Mouse (Mus musculus) right cerebral cortex, adult 18-20 months (tissue): Measurements from ENCODE around the gene Zfp507.
A peak's percentile ranks its signal among the peaks of the same experiment; 100 is the strongest.

Experiments used
- DNase-seq: peaks from one replicate; pipeline ENCODE4 v3.0.0; 2022; ENCODE audit warnings: mixed read lengths

Zfp507 gene

DNA sequence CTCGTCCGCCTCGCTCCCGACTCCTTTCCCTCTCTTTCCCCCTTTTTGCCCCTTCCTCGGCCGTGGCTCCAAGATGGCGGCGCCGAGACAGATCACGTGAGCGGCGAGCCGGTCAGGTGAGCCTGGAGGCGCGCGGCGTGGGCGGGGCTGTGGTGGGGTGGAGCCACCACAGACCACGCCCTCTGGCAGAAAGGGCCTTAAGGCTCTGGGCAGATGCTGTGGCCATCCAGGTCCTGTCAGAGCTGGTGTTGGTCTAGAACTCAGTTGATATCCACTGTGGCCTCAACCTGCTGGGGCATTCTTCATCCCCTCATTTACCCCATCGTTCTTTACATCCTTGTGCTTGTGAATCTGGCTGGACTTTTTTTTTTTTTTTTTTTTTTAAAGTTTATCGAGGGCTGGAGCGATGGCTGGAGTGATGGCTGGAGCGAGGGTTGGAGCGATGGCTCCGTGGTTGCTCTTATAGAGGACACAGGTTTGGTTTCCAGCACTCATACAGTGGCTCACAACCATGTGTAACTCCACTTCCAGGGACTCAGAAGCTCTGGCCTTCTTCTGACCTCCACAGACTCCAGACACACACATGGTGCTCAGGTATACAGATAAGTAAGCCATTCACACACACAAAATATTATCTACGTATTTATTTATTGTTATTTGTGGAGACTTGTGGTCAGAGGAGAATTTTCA lies at the start of gene Zfp507:
Gene Zfp507, minus strand, starts transcription at position 98 of the 690 bp plus-strand sequence.
- peak; percentile 92 for DNase-seq

DNA sequence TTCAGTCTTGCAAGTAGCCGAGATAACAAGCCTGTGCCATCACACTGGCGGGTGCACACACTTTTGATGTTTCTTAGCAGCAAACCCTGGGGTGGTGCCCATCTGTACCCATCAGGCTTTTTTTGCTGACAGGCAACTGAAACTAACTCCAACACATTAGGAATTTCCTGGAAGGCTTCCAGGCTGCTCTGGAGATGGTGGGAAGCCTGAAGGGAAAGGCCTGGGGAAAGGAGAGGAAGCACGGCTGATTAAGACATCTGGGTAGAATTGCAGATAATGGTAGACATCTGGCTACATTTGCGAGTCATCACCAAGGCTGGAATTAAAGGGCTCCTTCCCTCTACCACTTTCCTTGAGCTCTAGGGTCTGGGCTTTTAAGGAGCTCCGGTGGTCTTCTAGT lies 47.6 kb upstream of the Zfp507 start:
- DNase-seq, result peak; percentile 20

DNA sequence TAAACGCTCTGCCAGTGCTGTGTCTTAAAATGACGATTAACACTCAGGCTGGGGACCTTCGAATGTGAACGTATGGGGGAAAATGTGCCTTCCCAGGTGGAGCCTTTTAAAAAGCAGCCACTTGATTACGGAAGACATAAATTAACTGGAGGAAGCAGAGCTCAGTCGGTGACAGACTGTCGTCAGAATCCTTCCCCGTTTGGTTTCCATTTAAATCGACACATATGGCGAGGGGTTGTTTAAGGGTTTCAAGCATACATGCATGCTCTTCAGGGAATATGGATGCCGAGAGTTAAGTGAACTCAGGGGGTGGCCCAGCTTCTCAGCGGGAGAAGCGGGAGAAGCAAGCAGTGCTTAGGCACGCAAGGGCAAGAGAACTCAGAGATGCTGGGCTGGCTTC lies 45.7 kb upstream of the Zfp507 start:
- DNase-seq, result no peak

- DNase-seq, result no peak
Observed at GRCm38 (mm10) chr7:35840504-35840903, 37.7 kb upstream of the Zfp507 start.

- peak; percentile 22 for DNase-seq
Observed at GRCm38 (mm10) chr7:35836851-35837250, 34.0 kb upstream of the Zfp507 start.

DNA sequence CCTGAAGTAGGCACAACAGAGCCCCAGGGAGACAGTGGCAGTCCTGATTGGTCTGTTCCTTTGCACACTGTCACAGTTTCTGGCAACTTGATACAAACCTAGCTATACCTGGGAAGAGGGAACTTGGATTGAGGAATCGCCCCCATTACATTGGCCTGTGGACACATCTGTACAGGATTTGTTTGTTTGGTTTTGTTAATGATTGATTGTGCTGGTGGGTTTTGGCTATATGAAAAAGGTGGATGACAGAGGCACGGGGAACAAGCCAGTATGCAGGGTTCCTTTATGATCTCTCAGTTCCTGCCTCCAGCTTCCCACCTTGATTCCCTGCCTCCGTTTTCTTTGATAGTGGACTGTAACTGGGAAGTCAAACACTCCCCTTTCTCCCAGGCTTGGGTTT lies 33.6 kb upstream of the Zfp507 start:
- no peak for DNase-seq

DNA sequence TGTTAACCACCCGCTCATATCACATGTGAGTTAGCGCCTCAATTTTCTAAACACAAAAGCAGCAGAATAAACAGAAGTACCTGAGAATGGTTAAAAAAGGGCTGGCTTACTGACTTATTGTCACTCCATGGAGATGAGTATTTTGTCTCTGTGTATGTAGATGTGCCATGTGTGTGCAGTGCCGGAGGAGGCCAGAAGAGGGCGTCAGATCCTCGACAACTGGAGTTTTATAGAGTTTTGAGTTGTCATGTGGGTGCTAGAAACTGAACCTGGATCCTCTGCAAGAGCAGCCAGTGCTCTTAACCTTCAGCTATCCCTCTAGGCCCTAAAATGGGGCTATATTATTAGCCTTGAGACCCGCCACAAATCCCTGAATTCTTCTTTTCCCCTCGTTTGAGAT lies 27.3 kb upstream of the Zfp507 start:
- no peak for DNase-seq

GRCm38 (mm10) chr7:35823906-35824305 lies 21.1 kb upstream of the Zfp507 start:
- no peak for DNase-seq

DNA sequence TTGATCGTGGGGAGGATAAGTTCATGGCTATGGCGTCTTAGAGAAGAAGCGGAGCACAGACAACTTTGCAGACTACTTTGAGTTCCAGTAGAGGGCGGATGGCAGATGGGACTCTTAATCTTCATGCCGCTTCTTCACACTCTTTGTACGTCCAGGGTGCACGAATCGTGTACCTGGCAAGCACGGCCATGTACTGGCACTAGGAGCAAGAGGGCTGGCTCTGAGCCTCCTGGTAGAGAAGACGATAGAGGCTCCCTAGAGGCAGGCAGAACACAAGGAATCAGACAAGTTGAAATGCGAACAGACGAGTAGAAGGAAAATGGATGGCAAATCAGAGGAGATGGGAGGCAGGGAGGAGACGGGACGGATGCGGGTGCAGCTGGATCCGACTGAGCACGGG lies 19.5 kb upstream of the Zfp507 start:
- DNase-seq, result no peak

DNA sequence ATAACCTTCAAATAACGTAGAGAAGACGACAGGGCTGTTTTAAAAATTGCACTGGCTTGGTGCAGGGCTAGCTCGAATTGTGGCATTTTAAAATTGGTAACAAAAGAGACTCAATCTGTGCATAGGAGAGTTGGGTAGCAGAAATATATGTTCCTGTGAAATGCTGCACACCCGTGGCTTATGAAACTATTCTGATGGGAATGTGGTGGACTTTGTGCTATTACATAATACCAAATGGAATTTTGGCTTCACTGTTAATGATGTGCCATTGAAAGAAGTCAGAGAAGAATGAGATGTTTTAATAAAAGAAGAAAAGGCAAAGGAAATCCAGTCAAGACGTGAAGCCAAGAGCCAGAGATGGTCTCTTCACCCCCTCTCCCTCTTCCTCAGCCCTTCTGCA lies 18.6 kb upstream of the Zfp507 start:
- DNase-seq, result no peak

DNA sequence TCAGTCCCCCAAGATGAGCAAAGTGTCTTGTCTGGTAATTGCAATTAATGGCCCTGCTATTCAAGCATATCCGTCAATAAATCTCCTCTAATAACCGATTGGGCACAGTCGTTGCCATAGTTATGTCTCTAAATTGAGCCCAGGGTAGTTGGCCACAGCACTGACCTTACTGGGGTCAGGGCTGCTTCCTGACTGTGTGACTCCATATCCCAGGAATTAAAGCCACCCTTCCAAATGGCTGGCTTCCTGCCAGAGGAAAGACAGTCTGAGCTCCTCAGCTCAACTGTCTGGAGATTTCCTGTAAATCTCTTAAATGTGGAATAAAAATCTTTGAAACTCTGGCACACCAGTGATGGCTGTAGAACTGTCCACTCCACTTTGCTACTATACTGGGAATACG lies 16.7 kb upstream of the Zfp507 start:
- no peak for DNase-seq

DNA sequence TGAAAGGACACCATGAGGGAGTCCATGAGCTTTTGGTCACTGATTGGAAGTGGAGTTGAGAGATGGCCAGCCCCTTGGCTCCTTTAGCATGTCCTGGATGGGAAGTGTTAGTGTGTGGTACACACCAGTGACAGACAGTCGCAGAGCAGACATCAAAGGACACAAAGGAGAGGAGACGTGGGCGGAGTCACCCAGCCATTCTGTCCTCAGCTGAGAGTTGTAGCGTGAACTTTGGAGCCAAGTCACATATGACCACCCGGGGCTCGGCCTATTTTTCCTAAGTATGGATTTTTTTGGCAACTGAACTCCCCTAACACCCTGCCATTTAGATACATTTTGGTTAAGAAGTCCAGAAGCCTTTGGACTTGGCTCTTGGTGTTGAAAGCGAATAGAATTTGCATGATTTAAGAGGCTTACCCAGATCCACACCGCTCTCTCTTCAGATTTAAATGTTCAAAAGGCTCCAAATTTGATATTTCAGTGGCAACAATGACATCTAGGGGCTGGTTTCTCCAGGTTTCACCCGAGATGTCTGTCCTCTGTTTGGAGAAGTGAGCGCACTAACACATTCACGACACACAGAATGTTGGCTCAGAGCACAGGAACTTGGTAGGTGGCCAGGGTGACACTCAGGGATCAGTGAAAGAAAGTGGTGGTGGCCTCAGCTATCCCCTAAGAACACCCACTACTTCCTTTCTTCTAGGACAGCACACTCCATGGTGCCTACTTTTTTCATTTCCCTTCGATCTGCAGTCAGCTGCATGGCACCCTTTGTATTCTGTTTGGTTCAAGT lies 12.2 kb upstream of the Zfp507 start:
- no peak for DNase-seq

GRCm38 (mm10) chr7:35813306-35813705 lies 10.5 kb upstream of the Zfp507 start:
- peak; percentile 29 for DNase-seq

- DNase-seq, result no peak
Observed at GRCm38 (mm10) chr7:35810736-35811135, 7.9 kb upstream of the Zfp507 start.

- DNase-seq, result no peak
Observed at GRCm38 (mm10) chr7:35804206-35804605, 1.4 kb upstream of the Zfp507 start.

DNA sequence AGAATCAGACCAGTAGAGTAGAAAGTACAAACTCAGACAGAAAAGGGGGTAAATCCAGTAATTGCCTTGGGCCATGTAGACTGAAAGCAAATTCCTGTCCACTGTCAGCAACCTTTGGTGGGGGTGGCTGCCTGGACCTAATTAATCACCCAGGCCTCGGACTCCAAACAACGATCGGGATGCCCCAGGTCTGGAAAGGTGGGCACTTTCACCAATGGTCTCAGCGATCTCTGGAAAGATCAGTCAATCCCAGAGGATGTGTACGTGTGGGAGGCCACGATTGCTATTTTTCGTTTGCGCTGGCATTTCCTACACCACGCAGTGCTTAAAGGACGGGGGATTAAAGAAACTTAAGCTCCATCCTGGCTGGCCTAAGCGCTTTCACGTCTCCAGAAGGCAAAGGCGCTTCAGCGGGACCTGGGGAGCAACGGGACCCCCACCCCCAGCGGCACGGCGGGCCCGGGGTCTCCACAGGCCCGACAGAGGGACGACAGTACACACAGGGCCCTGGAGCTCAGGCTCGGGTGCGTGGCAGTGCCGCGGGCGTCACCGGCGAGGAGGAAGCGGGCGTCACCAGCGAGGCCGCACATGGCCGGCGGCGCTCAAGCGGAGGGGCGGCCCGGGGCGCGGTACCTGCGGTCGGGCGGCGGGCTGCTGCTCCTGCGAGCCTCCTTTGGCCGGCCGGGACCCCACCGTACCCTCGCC lies 450 bp downstream of the Zfp507 start:
- no peak for DNase-seq

GRCm38 (mm10) chr7:35796123-35796522 lies 6.7 kb downstream of the Zfp507 start:
- DNase-seq, result no peak

DNA sequence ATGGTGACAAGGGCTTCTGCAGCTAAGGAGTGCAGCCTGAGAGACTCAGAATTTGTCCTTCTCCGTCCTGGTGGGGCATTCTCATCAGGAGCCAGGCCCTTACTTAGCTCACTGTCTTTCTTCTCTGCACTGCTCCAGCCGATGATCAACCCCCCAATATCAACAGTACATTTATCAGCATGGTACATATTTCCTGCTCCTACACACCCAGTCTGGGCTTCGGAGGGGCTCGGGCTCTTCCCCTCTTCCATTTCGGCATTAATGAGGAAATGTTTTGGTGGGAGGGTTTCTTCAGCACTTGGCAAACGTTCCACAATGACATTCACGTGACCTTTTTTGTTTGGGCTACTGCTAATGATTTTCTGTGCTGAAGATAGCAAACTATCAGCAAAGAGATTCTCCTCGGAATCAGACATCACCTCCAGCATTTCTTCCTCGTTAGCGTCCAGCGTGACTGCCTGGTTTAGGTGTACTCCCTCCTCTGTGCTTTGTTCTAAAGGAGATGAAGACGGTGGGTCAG lies 8.6 kb downstream of the Zfp507 start:
- no peak for DNase-seq

DNA sequence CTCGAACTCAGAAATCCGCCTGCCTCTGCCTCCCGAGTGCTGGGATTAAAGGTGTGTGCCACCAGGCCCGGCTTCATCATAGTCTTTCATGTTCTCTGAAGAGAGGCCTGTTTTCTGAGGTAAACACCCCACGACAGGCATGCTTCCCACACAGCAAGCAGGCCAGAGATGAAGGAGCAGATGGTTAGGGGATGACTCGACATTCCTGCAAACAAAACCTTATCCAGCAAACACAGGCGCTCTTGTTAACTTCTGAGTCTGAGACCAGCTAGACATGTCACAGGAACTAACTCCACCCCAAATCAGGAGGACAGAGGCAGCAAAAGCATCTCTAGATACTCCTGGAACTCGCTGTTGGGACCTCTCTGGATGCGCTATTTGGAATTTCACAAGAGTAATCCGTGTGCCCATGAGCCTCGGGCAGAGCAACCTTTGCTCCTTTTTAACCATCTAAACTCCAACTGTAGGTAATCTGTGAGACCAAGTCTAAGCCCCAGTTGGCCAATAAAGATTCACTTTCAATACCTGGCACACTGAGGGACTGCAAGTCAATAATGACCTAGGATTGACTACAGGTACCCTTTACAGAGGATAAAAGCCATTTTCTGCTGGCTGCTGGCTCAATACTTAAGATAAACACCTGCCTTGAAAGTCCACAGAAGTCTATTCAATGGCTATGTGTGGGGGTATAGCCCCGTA lies 10.5 kb downstream of the Zfp507 start:
- peak; percentile 63 for DNase-seq

DNA sequence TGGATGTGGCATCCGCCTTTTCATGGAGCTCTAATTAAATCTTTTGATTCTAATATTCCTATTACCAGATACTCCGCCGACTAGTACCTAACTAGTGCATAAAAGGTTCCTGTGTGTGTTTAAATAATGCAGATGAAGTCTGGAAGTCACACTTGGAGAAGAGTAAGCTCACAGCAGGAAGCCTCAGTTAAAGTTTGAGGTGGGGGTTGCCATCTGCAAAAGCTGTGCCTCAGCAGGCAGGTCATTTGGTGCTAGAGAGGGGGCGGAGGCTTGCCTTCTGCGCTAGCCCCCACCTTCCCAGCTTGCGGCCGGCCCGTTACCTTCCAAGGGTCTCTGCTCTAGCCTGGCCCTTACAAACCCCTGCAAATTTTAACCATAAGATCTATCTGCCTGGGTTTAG lies 11.9 kb downstream of the Zfp507 start:
- no peak for DNase-seq

DNA sequence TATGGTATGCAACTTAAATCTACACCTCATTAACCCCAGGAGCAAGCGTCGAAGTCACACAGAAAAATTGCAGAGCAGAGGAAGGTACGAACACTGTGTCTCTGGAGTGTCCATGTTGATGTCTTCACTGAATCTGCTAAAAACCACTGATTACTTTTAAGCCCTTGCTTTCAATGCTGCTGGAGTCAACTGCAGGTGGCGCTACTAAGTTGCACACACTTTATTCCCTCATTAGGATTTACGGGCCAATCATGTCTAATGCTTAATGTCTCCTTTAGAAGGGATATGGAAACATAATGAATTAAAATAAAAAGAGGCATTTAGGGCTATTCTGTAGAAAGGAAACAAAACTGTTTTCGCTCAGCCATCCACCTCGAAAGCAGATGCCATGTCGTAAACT lies 12.6 kb downstream of the Zfp507 start:
- no peak for DNase-seq

- no peak for DNase-seq
Observed at GRCm38 (mm10) chr7:35785579-35785978, 17.2 kb downstream of the Zfp507 start.

- no peak for DNase-seq
Observed at GRCm38 (mm10) chr7:35782252-35782651, 20.6 kb downstream of the Zfp507 start.
